Mouse (Mus musculus): ENCODE results near the gene Pdcd6ip. TPM values are rescaled to one million over a fixed set of nuclear protein-coding genes. Genes with fewer than 3 reads are reported as not detected.

Pdcd6ip gene
- polyA plus RNA-seq (2015; fragmentation: Nextera tagmentation; extraction: Ambion mirVana): 38.3 and 38.4 TPM in 2 replicates

DNA sequence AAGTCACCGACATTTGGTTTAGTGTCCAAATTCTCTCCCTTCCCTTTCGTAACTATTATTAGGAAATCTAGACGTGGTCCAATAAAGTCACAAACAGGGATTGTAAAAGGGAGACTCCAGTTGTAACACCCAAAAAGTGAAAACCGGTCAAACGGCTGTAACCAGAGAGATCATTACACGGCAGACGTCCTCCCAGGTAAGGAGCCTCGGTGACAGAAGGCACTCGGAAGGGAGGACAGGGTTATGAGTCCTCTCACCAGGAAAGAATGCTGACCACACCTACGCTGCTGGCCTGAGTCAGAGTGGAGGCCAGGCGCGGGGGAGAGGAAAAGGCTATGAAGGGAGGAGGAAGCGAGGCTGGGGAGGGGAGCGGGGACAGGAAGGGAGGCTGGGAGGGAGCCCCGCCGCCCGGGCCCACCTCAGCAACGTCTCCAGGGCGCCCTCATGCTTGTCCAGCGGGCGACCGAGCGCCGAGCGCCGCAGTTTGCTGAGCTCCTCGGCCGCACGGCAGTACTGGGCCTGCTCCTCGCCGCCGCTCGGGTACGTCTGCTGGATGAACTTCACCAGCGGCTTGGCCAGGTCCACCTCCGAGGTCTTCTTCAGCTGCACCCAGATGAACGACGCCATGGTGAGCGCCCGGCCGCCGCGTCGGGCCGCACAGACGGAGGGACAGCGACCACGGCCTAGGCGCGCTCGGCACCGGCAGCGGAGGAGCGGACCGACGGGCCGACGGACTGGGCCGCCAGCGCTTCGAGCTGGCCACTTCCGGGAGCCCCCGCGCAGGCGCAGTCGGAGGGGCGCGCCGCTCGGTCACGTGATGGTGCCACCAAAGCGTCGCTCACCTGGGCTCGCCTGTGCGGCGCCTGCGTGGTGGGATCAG lies at the start of gene Pdcd6ip:
Pdcd6ip (minus strand) TSS at position 779 of the 880 bp plus-strand sequence.

DNA sequence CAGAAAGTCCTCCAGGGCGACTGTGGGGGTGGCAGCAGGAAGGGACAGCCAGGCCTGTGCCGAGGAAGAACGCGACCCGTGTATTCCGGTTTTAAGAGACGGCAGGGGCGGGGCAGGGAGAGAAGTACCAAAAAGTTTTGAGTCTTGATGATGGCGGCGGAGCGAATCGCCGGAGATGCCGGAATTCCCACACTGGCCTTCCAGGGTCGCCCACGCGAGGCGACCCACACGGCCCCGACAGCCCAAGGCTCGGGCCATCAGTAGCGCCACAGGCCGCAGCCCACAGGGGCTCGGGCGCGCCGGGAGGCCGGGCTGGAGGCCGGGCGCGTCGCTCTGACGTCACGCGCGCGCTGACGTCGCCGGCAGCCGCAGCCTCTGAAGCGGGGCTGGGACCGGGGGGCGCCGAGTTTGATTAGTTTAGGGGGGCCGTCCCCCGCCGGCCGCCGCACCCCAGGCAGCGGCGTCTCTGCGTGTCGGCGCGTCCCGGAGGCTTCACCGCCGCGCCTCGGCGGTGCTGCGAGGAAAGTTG lies 33.1 kb upstream of the Pdcd6ip start, which contains the start of gene Clasp2:
Clasp2 (plus strand) TSS at position 366 of the 529 bp plus-strand sequence.

Other genes with a start within 250 kb of the Pdcd6ip start
- 15.5 and 19.1 TPM in 2 replicates for gene Clasp2, start 33.2 kb upstream of the Pdcd6ip start, polyA plus RNA-seq (2015; fragmentation: Nextera tagmentation; extraction: Ambion mirVana)
- 13.0 and 15.3 TPM in 2 replicates for gene Ubp1, start 222.7 kb upstream of the Pdcd6ip start, polyA plus RNA-seq (2015; fragmentation: Nextera tagmentation; extraction: Ambion mirVana)

All from skeletal muscle tissue, postnatal 0 days (tissue).